Mouse (Mus musculus) heart, embryonic 11.5 days (tissue): ENCODE results near the gene Lmntd1. TPM values are rescaled to one million over a fixed set of nuclear protein-coding genes. Genes with fewer than 3 reads are reported as not detected.

Experiments used
- ATAC-seq: fragments of 200-750 bp; cut with Nextera tagmentation; replicated peaks from 2 replicates; pipeline ENCODE4 v1.8.0; 2017; ENCODE audit warnings: moderate library complexity; ENCODE audit not compliant: insufficient number of reproducible peaks, low FRiP score, low TSS enrichment
- H3K27ac ChIP-seq: fragments of 300-500 bp; sonication (generic); 2 replicates; pipeline ENCODE4 v1.5.1; 2014; ENCODE audit warnings: mild to moderate bottlenecking, low read depth, low read length
- H3K27me3 ChIP-seq: fragments of 300-500 bp; sonication (generic); 2 replicates; pipeline ENCODE4 v1.6.1; 2014; ENCODE audit warnings: mild to moderate bottlenecking, low read length, mixed read lengths; ENCODE audit not compliant: control insufficient read depth, insufficient read depth
- H3K36me3 ChIP-seq: fragments of 300-500 bp; sonication (generic); 2 replicates; pipeline ENCODE4 v1.6.1; 2014; ENCODE audit warnings: mild to moderate bottlenecking, low read length, moderate library complexity, mixed read lengths; ENCODE audit not compliant: control insufficient read depth, insufficient read depth
- H3K4me1 ChIP-seq: fragments of 300-500 bp; sonication (generic); 2 replicates; pipeline ENCODE4 v1.6.1; 2014; ENCODE audit warnings: low read length; ENCODE audit not compliant: control insufficient read depth, insufficient read depth
- H3K4me2 ChIP-seq: fragments of 300-500 bp; sonication (generic); 2 replicates; pipeline ENCODE4 v1.6.1; 2014; ENCODE audit warnings: mild to moderate bottlenecking, moderate library complexity
- H3K4me3 ChIP-seq: fragments of 300-500 bp; sonication (generic); 2 replicates; pipeline ENCODE4 v1.5.1; 2014; ENCODE audit warnings: low read depth, low read length
- H3K9ac ChIP-seq: fragments of 300-500 bp; sonication (generic); 2 replicates; pipeline ENCODE4 v1.6.1; 2014; ENCODE audit warnings: mild to moderate bottlenecking, low read depth, low read length, moderate library complexity
- H3K9me3 ChIP-seq: fragments of 300-500 bp; sonication (generic); replicated peaks from 2 replicates; pipeline ENCODE4 v1.6.1; 2016; ENCODE audit warnings: low read length; ENCODE audit not compliant: control insufficient read depth
- WGBS: fragments of 180-500 bp; shearing (Covaris S2); extraction: QIAGEN DNeasy Blood & Tissue Kit; methylation state at CpG from one replicate; pipeline ENCODE4 v1.1.7; 2014; ENCODE audit not compliant: insufficient replicate concordance; 5-methylcytosine and 5-hydroxymethylcytosine counted together
- polyA plus RNA-seq: library from polyadenylated mRNA; unstranded; fragments of >200 nt; fragmentation: Nextera tagmentation; extraction: Ambion mirVana; gene quantifications from 2 replicates; pipeline ENCODE4 v1.2.1, GENCODE M21; 2014

Lmntd1 gene
- polyA plus RNA-seq, 1 experiment from 2014 or later = 4.5 TPM

- peaks cover 14% of the 10 kb centered on the region; the same call in 1 of the 2 replicates for H3K4me1 ChIP-seq
- H3K4me2 ChIP-seq = peak overlapping the region; percentile 35; the same call in 1 of the 2 replicates
- no peak overlapping the region for H3K4me3 ChIP-seq
- no peak for ATAC-seq
- no peaks in the 10 kb centered on the region for H3K9me3 ChIP-seq
- H3K9ac ChIP-seq = 0 out of 2 replicates have a peak overlapping the region, but pooled peaks have one; percentile 22
- 62% methylated on average over 15 of the region's 15 CpGs for WGBS
- H3K27ac ChIP-seq = 0 out of 2 replicates have a peak overlapping the region, but pooled peaks have one; percentile 35
- H3K27me3 ChIP-seq = no peaks in the 10 kb centered on the region
- no peaks in the 10 kb centered on the region for H3K36me3 ChIP-seq
These were observed 163.3 kb downstream of the Lmntd1 start for GRCm38 (mm10) chr6:145450628-145451403.

- no peak overlapping the region for H3K4me3 ChIP-seq
- no peak overlapping the region for H3K27ac ChIP-seq
- no peaks in the 10 kb centered on the region for H3K9me3 ChIP-seq
- H3K4me2 ChIP-seq = no peak overlapping the region
- no peak for ATAC-seq
- H3K36me3 ChIP-seq = no peaks in the 10 kb centered on the region
- no peaks in the 10 kb centered on the region for H3K27me3 ChIP-seq
- no peak overlapping the region for H3K9ac ChIP-seq
- 41% methylated on average over 2 of the region's 2 CpGs for WGBS
- H3K4me1 ChIP-seq = peaks cover 20% of the 10 kb centered on the region; the same call in 1 of the 2 replicates
These were observed 165.8 kb downstream of the Lmntd1 start for GRCm38 (mm10) chr6:145448361-145448760.

GRCm38 (mm10) chr6:145445811-145446500, 168.2 kb downstream of the Lmntd1 start:
- no peak overlapping the region for H3K9ac ChIP-seq
- peaks cover 21% of the 10 kb centered on the region; the same call in 1 of the 2 replicates for H3K4me1 ChIP-seq
- H3K4me2 ChIP-seq = no peak overlapping the region
- WGBS = 78% methylated on average over 8 of the region's 8 CpGs
- H3K9me3 ChIP-seq = no peaks in the 10 kb centered on the region
- ATAC-seq = no peak
- H3K27me3 ChIP-seq = no peaks in the 10 kb centered on the region
- H3K36me3 ChIP-seq = no peaks in the 10 kb centered on the region
- no peak overlapping the region for H3K27ac ChIP-seq
- no peak overlapping the region for H3K4me3 ChIP-seq

- no peaks in the 10 kb centered on the region for H3K36me3 ChIP-seq
- no peak overlapping the region for H3K27ac ChIP-seq
- H3K4me3 ChIP-seq = no peak overlapping the region
- no peak overlapping the region for H3K9ac ChIP-seq
- ATAC-seq = no peak
- H3K4me2 ChIP-seq = no peak overlapping the region
- WGBS = 77% methylated on average over 4 of the region's 4 CpGs
- H3K27me3 ChIP-seq = no peaks in the 10 kb centered on the region
- H3K4me1 ChIP-seq = peaks cover 15% of the 10 kb centered on the region; the same call in 1 of the 2 replicates
- H3K9me3 ChIP-seq = no peaks in the 10 kb centered on the region
These were observed 168.7 kb downstream of the Lmntd1 start for GRCm38 (mm10) chr6:145445380-145445779.

- no peak overlapping the region for H3K27ac ChIP-seq
- H3K9ac ChIP-seq = no peak overlapping the region
- H3K4me1 ChIP-seq = peaks cover 16% of the 10 kb centered on the region
- H3K4me2 ChIP-seq = no peak overlapping the region
- no peak for ATAC-seq
- H3K4me3 ChIP-seq = no peak overlapping the region
- no peaks in the 10 kb centered on the region for H3K9me3 ChIP-seq
- no peaks in the 10 kb centered on the region for H3K27me3 ChIP-seq
- 48% methylated on average over 13 of the region's 13 CpGs for WGBS
- H3K36me3 ChIP-seq = no peaks in the 10 kb centered on the region
These were observed 171.3 kb downstream of the Lmntd1 start for GRCm38 (mm10) chr6:145442786-145443185.

- H3K36me3 ChIP-seq = no peaks in the 10 kb centered on the region
- ATAC-seq = no peak
- no peak overlapping the region for H3K9ac ChIP-seq
- H3K27me3 ChIP-seq = no peaks in the 10 kb centered on the region
- no peak overlapping the region for H3K4me3 ChIP-seq
- H3K4me2 ChIP-seq = no peak overlapping the region
- peak overlapping the region; percentile 24; the same call in 1 of the 2 replicates for H3K27ac ChIP-seq
- no peaks in the 10 kb centered on the region for H3K9me3 ChIP-seq
- H3K4me1 ChIP-seq = peaks cover 16% of the 10 kb centered on the region
- WGBS = 59% methylated on average over 18 of the region's 18 CpGs
These were observed 172.6 kb downstream of the Lmntd1 start for GRCm38 (mm10) chr6:145441416-145442110.

GRCm38 (mm10) chr6:145438851-145439250, 175.3 kb downstream of the Lmntd1 start:
- Histone ChIP-seq H3K27ac (no peak overlapping the region), H3K36me3 (no peaks in the 10 kb centered on the region), H3K4me2 (no peak overlapping the region), H3K9ac (no peak overlapping the region), H3K4me3 (no peak overlapping the region), H3K9me3 (no peaks in the 10 kb centered on the region), H3K4me1 (peaks cover 17% of the 10 kb centered on the region), H3K27me3 (no peaks in the 10 kb centered on the region)
- 59% methylated on average over 5 of the region's 5 CpGs for WGBS
- no peak for ATAC-seq

- ATAC-seq = no peak
- H3K27ac ChIP-seq = no peak overlapping the region
- 50% methylated on average over 10 of the region's 10 CpGs for WGBS
These were observed 178.4 kb downstream of the Lmntd1 start for GRCm38 (mm10) chr6:145435764-145436163.

More at GRCm38 (mm10) chr6:145435764-145436163, 178.4 kb downstream of the Lmntd1 start:
- Histone ChIP-seq H3K9me3 (no peaks in the 10 kb centered on the region), H3K36me3 (no peaks in the 10 kb centered on the region), H3K27me3 (no peaks in the 10 kb centered on the region), H3K9ac (no peak overlapping the region), H3K4me1 (peaks cover 22% of the 10 kb centered on the region), H3K4me3 (no peak overlapping the region), H3K4me2 (no peak overlapping the region)
